Mouse (Mus musculus) kidney, postnatal 25 days (tissue): Measurements from ENCODE around the gene Cyp4f13.
A peak's percentile ranks its signal among the peaks of the same experiment; 100 is the strongest.

ENCODE experiments used
- DNase-seq, 2 experiments: peaks; one replicate each; pipeline ENCODE4 v3.0.0; 2021; ENCODE audit warnings: mixed read lengths in 2 of 2

Cyp4f13 gene

DNA sequence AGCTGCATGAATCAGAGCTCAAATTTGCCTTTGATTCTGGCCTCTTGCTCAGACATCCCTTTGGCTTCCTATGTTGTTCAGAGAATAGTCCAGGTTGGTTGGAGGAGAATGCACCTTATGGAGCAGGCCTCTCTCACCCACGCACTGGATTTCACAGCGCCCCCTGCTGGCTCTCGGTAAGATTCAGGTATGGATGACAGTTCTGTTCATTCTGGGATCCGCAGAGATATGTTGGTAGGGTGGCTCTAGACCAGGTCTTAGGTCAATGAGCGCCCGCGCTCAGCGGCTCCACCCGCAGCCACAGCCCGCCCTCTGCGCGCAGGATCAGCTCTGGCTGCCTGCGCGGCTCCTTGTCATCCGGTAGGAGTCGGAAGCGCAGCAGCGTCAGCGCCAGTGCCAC, 42.0 kb downstream of the Cyp4f13 start:
- peak; percentile 67 to 76 for DNase-seq

DNA sequence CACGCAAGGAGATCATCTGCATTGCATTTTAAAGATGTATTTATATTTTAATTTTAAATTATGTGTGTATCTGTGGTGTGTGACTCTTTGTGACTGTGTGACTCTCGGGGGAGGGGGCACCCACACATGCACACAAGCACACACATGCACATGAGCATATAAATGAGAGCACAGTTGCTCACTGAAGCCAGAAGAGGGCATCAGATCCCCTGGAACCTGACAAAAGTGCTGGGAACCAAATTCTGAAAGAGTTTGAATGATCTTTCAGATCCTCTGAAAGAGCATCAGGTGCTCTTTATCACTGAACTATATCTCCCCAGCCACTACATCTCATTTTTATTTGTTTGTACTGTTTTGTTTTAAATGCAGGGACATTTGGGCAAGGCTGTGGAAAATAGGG, 42.8 kb downstream of the Cyp4f13 start:
- DNase-seq: peak in 1 of 2 experiments; percentile 7

DNA sequence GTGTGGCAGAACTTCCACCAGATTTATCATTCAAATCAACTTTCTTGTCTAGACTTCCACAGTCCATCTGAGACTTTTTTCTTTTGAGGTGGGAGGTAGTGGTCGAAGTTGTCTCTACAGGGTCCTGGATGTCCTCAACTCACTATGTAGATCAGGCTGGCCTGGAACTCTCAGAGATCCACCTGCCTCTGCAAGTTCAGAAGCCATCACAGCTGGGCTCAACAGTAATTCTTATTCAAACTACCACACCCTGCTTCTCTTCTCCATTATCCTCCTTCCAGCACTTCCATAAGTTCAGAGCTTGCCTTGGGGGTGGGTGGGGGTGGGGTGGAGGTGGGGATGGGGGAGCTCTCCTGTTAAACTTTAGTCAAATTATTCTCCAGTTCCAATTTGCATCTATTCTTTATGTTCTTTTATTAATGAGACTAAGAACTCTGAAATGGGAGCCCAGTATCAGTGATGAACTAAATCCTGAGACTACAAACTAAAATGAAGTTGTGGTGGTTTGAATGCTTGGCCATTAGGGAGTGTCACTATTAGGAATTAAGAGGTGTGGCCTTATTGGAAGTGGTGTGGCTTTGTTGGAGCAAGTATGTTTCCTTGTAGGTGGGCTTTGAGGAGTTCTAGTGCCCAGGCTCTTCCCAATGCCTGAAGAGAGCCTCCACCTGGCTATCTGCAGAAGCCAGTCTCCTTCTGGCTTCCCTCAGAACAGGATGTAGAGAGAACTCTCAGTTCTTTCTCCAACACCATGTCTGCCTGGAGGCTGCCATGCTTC, 45.3 kb downstream of the Cyp4f13 start:
- no peak for DNase-seq

DNA sequence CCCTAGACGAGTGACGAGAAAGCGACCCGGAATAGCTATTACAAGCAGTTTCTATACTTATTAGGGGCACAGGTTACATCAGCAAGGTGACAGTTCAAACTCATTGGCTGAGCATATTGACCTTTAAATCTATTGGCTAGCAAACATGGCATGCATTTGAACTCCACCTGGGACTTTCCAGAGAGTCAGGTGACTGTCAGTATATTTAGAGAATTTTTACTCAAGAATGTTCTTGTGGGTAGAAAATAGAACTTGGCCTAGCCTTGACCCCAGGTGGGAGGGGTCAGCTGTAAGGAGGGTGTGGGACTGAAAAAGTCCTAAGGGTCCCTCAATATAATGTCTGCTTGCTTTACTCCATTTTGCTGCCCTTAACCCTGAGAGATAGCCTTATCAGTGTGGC, 51.8 kb downstream of the Cyp4f13 start:
- no peak for DNase-seq

DNA sequence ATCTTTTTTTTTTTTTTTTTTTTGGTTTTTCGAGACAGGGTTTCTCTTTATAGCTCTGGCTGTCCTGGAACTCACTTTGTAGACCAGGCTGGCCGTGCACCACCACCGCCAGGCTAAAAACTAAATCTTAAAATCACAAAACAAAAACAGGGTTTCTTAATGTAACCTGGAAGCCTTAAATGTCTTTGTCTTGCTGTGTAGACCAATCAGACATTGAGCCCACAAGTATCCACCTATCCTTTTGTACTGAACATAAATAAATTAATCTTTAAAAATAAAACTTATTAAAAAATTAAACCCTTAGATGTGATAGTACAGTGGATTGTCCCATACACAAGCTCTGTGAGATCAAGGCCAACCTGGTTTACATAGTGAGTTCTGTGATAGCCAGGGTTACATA, 53.3 kb downstream of the Cyp4f13 start:
- DNase-seq: no peak

DNA sequence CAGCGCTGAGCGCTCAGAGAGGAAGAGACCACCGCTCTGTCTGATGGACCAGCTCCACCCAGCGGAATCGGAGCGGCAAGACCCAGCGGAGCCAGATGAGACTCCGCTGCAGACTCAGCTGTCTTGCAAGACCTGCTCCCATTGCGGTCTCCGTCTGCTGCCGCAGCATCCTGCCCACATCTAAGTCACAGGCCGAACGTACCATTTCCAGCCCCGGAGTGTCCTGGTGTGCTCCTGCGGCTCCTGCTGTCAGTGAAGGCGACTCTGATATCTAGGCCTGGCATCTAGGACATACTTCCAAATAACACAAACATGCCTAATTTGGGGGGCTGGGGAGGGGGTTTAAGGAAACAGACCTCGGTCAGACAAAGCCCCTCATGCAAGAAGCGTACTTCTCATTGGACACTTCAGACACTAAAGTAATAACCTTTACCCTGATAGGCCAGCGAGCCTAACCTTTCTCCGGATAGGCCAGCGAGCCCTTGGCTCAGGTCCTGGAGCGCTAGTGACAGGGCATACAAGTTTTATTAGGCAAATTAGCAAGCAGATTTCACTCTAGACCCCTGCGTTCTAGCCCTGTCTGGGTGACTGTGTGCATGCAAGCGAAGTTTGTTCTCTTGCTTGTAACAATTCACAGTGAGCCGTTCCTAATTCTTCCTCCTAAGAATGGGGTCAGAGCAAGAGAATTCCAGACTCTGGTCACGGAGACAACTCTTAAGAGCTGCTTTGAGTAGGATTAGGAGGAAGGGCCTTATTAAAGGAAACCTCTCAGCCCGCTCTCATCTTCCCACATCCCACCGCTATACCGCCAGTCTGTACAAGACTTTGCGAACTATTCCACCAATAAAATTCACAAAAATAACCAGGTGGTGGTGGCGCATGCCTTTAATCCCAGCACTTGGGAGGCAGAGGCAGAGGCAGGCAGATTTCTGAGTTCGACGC, 55.7 kb downstream of the Cyp4f13 start, which contains the start of gene Zfp870:
Zfp870 (minus strand) TSS at position 404 of the 942 bp plus-strand sequence.
- DNase-seq: peak; percentile 90 to 94

DNA sequence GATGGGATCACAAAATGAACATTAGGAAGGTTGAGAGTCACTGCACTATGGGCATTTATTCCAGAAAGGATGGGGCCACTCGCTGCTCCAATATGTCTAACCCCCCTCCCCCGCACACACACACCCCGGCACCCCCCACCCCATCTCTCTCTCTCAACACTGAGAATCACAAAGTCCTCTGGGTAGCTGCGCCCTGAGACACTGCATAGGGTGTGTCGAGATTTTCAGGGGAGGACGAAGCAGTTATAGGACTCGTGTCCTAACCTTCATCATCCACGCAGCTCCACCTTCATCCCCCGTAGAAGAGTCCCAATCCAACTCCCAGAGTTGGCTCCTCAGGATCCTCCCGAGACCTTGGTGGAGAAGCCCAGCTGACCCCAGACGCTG, 56.4 kb downstream of the Cyp4f13 start:
- no peak for DNase-seq

DNA sequence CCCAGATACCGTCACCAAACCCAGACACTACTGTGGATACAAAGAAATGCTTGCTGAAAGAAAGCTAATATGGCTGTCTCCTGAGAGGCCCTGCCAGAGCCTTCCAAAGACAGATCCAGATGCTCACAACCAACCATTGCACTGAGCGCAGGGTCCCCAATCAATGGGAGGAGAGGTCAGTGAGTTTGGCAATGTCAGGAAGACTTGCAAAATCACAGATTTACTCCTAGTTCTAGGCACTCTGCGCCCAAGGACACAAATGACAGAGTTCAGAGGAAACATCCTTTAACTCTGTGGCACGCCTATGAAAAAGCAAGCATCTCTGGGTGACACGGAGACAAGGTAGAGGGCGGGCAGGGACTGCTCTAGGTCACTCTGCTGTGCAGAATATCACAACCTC, 57.6 kb downstream of the Cyp4f13 start:
- DNase-seq: no peak

DNA sequence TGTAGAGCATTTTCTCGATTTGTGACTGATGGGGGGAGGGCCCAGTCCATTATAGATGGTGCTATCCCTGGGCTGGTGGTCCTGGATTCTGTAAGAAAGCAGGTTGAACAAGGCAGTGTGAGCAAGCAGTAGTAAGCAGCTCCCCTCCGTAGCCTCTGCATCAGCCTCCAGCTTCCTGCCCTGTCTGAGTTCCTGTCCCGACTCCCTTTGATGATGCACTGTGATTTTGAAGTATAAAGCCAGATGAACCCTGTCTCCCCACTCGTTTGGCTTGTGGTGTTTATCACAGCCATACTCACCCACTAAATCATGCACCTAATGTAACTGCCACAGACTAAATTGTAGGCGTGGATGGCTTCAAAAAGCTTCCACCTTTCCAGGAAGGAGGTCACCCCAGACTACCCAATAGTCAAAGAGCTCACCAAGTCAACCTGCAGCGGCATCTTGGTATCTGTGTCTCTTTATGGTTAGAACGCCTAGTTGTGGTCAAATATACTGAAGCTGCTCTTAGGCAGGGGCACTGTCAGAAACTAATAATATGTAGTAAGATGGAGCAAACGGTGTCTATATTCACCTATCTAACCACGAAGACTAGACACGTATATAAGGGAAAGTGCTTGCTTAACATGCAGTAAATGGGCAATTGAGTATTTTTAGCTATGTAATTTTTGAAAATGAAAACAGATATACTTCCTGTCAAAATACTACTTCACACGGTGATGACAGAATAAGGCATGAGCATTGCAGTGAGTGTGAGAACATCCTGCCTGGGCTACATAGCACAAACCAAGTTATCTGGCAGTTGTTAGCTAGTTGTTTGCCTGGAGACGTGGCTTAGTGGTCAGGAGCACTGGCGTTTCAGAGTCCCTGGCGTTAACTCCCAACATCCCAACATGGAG, 66.6 kb downstream of the Cyp4f13 start:
- DNase-seq: no peak

DNA sequence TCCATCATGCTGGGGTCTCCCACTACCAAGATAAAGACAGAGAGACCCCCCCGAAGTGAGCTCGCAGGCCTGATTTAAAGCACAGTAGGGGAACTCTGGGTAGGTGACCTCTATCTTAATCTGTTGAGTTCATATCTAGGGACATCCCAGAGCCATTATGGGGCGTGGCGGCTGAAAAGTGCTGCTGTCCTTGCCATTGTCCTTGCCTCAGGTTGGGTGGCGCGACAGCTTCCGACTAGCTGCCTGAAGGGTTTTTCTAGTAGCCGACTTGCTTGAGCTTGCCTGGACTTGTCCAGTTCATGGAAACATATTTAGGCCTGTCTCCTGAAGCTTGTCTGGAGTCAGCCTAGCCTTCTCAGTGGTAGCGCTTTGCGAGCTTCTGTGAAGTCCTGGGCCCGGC, 68.4 kb downstream of the Cyp4f13 start:
- DNase-seq: no peak

DNA sequence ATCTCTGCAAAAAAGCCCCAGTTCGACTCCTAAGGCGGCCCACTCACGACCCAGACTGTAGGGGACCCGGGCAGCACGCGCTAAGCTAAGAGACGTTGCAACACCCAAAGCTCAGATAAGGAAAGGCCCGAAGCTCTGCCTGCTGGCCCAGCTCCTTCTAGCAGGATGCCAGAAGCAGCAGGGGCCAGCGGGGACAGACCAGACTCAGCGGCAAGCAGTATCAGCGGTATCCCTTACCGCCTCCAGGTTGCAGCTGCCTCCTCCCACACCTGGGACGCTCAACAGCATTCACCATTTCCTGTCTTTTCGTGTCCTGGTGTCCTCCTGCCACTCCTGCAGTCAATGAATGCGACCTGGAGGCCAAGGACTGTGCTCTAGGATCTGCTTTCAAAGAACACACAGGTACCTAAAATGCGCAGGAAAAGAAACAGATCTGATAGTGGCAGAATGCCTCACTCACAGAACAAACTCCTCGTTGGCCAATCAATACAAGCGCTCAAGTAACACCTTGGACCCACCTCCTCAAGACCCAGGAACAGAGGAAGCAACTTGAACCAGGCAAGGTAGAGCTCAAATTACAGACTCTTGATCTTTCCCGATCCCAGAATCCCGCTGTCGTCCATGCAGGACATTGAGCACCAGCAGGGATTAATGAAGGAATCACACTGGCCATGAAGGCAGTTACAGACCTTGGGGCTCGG, 69.6 kb downstream of the Cyp4f13 start:
- DNase-seq: no peak
